Mouse (Mus musculus): ENCODE data around the gene Zfp235. TPM values are rescaled to one million over a fixed set of nuclear protein-coding genes. Genes with fewer than 3 reads are reported as not detected.

Zfp235 gene
- 20.6 and 21.4 TPM in 2 replicates for polyA plus RNA-seq (2015; fragmentation: Nextera tagmentation; extraction: Ambion mirVana)

DNA sequence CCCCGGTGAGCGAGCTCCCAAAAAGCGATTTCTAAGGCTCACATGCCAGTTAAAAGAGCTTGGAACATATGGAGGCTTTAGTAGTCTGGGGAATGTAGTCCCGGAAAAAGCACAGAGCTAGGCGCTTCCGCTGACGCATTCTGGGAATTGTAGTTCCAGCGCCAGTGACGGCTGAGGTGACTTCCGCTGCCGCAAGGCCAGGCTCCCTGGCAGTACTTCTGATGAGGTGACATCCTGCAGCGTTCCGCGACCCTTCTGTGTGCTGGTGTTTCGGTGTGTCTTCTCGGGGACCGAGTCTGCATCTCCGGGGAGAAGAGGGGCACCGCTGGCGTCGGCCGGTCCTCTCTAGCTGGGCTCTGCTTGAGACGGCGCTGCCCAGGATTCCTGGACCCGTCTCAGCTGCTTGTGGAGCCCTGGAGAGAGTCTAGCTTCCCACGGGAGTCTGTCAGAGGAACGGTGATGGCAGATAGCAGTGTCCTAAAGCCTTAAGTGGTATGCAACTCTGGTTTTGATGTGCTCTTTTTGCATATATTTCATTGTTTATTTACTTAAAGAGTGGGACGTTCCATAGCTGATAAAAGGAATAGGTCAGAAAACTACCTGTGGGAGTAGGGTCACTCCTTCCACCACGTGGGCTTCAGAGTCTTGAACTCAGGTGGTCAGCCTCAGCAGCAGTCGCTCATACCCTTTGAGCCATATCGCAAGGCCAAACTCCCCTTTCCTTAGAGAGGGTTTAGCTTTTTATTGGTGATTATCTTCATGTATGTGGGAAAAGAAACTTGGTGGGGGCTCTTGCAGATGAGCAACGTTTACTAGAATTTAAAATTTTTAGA, at the start of gene Zfp235:
TSS of gene Zfp235 (plus strand) at position 174 of the 833 bp plus-strand sequence.
- Histone ChIP-seq H3K4me1 (replicated peaks) (peaks cover 20% of the 10 kb centered on the region), H3K4me2 (replicated peaks) (peak within 1 kb of the TSS; percentile 74), H3K36me3 (peaks cover 32% of the 10 kb centered on the region), H3K9me3 (no peaks in the 10 kb centered on the region), H3K4me3 (replicated peaks) (peak within 1 kb of the TSS; percentile 74), H3K27me3 (no peaks in the 10 kb centered on the region), H3K27ac (0 out of 2 replicates have a peak within 1 kb of the TSS, but pooled peaks have one; percentile 2), H3K9ac (replicated peaks) (peak within 1 kb of the TSS; percentile 82)
- peak; percentile 97 for ATAC-seq
- WGBS = 4% methylated on average over 32 of the region's 32 CpGs

DNA sequence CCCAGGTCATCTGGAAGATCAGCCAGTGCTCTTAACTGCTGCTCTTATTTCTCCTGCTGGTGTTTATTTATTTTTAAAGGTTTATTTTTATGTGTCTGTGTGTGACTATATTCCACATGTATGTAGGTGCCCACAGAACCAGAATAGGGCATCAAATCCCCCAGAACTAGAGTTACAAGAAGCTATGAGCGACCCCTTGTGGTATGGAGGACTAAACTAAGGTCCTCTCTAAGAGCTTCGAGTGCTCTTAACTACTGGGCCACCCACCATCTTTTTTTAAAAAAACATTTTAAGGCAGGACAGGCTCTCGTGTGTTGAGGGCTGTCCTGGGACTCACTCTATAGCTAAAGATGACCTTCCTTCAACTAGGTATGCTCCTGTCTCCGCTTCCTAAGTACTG, 47.1 kb upstream of the Zfp235 start:
- no peak overlapping the region for H3K4me2 ChIP-seq (replicated peaks)
- H3K9ac ChIP-seq (replicated peaks) = no peak overlapping the region
- 95% methylated on average over 4 of the region's 4 CpGs for WGBS
- peaks cover 19% of the 10 kb centered on the region for H3K4me1 ChIP-seq (replicated peaks)
- no peaks in the 10 kb centered on the region for H3K27me3 ChIP-seq
- ATAC-seq = no peak
- no peak overlapping the region for H3K4me3 ChIP-seq (replicated peaks)
- H3K36me3 ChIP-seq = peaks cover 54% of the 10 kb centered on the region
- H3K9me3 ChIP-seq = peaks cover 19% of the 10 kb centered on the region
- no peak overlapping the region for H3K27ac ChIP-seq

DNA sequence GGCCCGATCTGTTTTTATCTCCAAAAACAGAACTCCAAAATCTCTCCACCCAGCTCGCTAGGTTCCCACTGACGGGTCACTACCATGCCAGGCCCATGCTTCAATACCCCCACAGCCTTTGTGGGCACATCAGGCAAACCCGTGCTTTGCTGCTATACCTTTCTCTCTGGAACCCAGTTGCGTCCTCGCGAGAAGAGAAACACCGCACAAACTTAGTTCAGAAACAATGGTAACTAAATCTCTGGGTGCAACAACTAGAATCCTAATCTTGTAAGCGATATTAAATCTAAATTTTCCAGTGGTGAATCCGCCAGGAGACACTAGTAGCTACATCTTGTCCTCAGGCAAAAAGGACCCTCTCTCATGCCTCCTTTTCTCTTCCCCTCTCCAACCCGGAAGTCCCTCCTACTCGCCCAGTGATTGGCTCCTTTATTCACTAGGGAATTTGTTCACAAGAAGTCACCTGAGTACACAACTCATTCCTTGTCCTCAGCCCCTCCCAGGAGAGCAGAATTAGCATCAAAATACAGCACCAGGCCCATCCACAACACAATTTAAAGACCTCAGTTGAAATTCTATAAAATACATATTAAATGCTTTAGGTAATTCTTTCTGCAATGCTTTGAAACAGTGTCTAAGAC, 46.4 kb upstream of the Zfp235 start:
- WGBS = 97% methylated on average over 12 of the region's 12 CpGs
- peaks cover 57% of the 10 kb centered on the region for H3K36me3 ChIP-seq
- peaks cover 16% of the 10 kb centered on the region for H3K4me1 ChIP-seq (replicated peaks)
- no peak overlapping the region for H3K27ac ChIP-seq
- no peak overlapping the region for H3K9ac ChIP-seq (replicated peaks)
- no peaks in the 10 kb centered on the region for H3K27me3 ChIP-seq
- H3K4me3 ChIP-seq (replicated peaks) = no peak overlapping the region
- no peak overlapping the region for H3K4me2 ChIP-seq (replicated peaks)
- ATAC-seq = no peak
- peaks cover 21% of the 10 kb centered on the region for H3K9me3 ChIP-seq

GRCm38 (mm10) chr7:24104403-24104802, 29.6 kb upstream of the Zfp235 start:
- 93% methylated on average over 9 of the region's 9 CpGs for WGBS
- 0 out of 2 replicates have a peak, but pooled peaks have one; percentile 41 for ATAC-seq

GRCm38 (mm10) chr7:24105144-24105703, 28.7 kb upstream of the Zfp235 start:
- H3K4me3 ChIP-seq (replicated peaks) = no peak overlapping the region
- peaks cover 87% of the 10 kb centered on the region for H3K9me3 ChIP-seq
- no peaks in the 10 kb centered on the region for H3K4me1 ChIP-seq (replicated peaks)
- no peak overlapping the region for H3K27ac ChIP-seq
- no peak overlapping the region for H3K9ac ChIP-seq (replicated peaks)
- H3K36me3 ChIP-seq = peaks cover 98% of the 10 kb centered on the region
- ATAC-seq = no peak
- no peak overlapping the region for H3K4me2 ChIP-seq (replicated peaks)
- no peaks in the 10 kb centered on the region for H3K27me3 ChIP-seq
- WGBS = 96% methylated on average over 18 of the region's 18 CpGs

More at GRCm38 (mm10) chr7:24104403-24104802, 29.6 kb upstream of the Zfp235 start:
- Histone ChIP-seq H3K4me2 (replicated peaks) (no peak overlapping the region), H3K9ac (replicated peaks) (no peak overlapping the region), H3K27me3 (no peaks in the 10 kb centered on the region), H3K9me3 (peaks cover 95% of the 10 kb centered on the region), H3K27ac (no peak overlapping the region), H3K4me1 (replicated peaks) (no peaks in the 10 kb centered on the region), H3K4me3 (replicated peaks) (no peak overlapping the region), H3K36me3 (peaks cover 100% of the 10 kb centered on the region)

DNA sequence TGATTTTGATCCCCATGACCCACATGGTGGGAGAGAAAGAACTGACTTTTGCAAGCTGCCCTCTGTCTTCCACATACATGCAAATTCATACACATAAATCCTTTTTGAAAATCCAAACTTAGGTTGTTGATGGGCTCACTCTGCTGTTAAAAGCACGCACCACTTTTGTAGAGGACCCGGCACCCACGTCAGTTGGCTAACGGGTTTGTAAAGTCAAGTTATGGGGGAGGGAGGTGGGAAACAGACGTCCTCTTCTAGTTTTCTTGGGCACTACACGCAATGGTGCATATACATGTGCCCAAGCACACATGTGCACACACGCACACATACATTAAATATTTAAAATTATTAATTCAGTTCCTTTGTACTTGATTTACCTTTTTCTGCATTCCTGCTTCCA, 23.1 kb upstream of the Zfp235 start:
- peaks cover 41% of the 10 kb centered on the region for H3K36me3 ChIP-seq
- no peak overlapping the region for H3K9ac ChIP-seq (replicated peaks)
- H3K4me2 ChIP-seq (replicated peaks) = no peak overlapping the region
- WGBS = 97% methylated on average over 7 of the region's 7 CpGs
- no peak for ATAC-seq
- no peak overlapping the region for H3K27ac ChIP-seq
- no peak overlapping the region for H3K4me3 ChIP-seq (replicated peaks)
- peaks cover 8% of the 10 kb centered on the region for H3K4me1 ChIP-seq (replicated peaks)
- H3K9me3 ChIP-seq = peaks cover 32% of the 10 kb centered on the region
- H3K27me3 ChIP-seq = no peaks in the 10 kb centered on the region

DNA sequence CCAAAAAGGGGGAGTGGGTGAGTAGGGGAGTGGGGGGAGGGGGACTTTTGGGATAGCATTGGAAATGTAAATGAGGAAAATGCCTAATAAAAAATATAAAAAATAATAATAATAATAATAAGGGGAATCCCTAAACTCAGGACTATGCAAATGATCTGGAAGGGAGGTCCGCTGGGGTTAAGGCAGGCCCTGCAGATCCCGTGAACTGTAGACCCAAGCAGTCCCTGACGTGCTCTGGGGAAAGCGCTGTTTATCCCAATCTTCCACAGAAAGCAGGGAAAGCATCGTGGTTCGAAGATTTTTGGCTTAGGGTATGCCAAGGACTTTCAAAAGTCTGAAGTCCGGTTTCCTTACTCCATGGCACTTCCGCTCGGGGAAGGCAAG, 22.2 kb upstream of the Zfp235 start:
- peak; percentile 82 for ATAC-seq
- H3K9me3 ChIP-seq = peaks cover 23% of the 10 kb centered on the region
- peaks cover 32% of the 10 kb centered on the region for H3K36me3 ChIP-seq
- H3K4me3 ChIP-seq (replicated peaks) = peak overlapping the region; percentile 72
- no peak overlapping the region for H3K27ac ChIP-seq
- 4% methylated on average over 9 of the region's 9 CpGs for WGBS
- no peak overlapping the region for H3K9ac ChIP-seq (replicated peaks)
- H3K4me1 ChIP-seq (replicated peaks) = peaks cover 8% of the 10 kb centered on the region
- peak overlapping the region; percentile 69 for H3K4me2 ChIP-seq (replicated peaks)
- no peaks in the 10 kb centered on the region for H3K27me3 ChIP-seq

GRCm38 (mm10) chr7:24112156-24112856, 21.7 kb upstream of the Zfp235 start, which contains the start of gene Zfp112:
TSS of gene Zfp112 (plus strand) at chr7:24112314.
- no peaks in the 10 kb centered on the region for H3K27me3 ChIP-seq
- WGBS = 1% methylated on average over 23 of the region's 23 CpGs
- H3K9ac ChIP-seq (replicated peaks) = peak within 1 kb of the TSS; percentile 90
- peaks cover 27% of the 10 kb centered on the region for H3K36me3 ChIP-seq
- ATAC-seq = peak; percentile 98
- peaks cover 18% of the 10 kb centered on the region for H3K9me3 ChIP-seq
- H3K27ac ChIP-seq = peak within 1 kb of the TSS; percentile 56; the same call in 1 of the 2 replicates
- peaks cover 8% of the 10 kb centered on the region for H3K4me1 ChIP-seq (replicated peaks)
- peak within 1 kb of the TSS; percentile 72 for H3K4me3 ChIP-seq (replicated peaks)
- H3K4me2 ChIP-seq (replicated peaks) = peak within 1 kb of the TSS; percentile 69

DNA sequence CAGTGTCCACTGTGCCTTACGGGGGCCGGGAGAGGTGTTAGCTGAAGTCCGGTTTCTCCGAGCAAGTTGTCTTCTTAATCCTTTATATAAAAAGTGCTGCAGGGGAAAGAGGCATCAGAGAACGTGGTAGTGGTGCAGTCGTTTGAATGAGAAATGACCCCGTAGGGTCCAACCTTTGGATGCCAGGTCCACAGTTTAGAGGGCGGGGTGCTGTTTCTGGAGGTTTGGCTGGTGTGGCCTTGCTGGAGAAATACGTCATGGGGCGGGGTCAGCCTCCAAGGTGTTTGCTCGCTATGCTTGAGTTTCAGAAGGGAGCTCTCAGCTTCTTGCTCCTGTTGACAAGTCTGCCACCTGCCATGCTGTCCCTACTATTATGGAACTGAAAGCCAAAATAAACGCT, 21.0 kb upstream of the Zfp235 start:
- peak overlapping the region; percentile 69 for H3K4me2 ChIP-seq (replicated peaks)
- no peaks in the 10 kb centered on the region for H3K27me3 ChIP-seq

DNA sequence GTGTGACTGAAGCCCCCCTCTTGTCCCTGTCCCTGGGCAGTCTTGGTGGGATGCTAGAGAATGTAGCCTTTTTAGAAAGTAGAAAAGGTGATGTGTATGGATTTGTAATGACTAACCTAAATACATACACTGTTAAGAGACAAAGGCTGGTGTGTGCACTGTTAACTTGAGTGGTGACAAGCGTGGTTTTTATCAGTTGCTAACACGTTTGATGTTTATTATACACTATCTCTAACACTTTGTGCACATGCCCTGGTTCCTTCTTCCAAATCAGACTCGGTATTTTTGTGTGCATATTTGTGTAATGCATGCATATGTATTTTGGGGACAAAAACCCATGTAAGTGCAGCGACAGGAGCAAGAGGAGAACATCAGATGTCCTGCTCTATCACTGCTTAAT, 17.3 kb upstream of the Zfp235 start:
- Histone ChIP-seq H3K27ac (no peak overlapping the region), H3K4me2 (replicated peaks) (no peak overlapping the region), H3K4me1 (replicated peaks) (peaks cover 8% of the 10 kb centered on the region), H3K36me3 (0 out of 2 replicates have a peak, but pooled peaks cover 4% of the 10 kb centered on the region), H3K9ac (replicated peaks) (no peak overlapping the region), H3K4me3 (replicated peaks) (no peak overlapping the region), H3K9me3 (no peaks in the 10 kb centered on the region), H3K27me3 (no peaks in the 10 kb centered on the region)
- no peak for ATAC-seq
- 85% methylated on average over 4 of the region's 4 CpGs for WGBS

More for the DNA sequence above, 21.0 kb upstream of the Zfp235 start:
- Histone ChIP-seq H3K9me3 (peaks cover 12% of the 10 kb centered on the region), H3K4me3 (replicated peaks) (peak overlapping the region; percentile 72), H3K36me3 (peaks cover 21% of the 10 kb centered on the region), H3K27ac (peak overlapping the region; percentile 56; the same call in 1 of the 2 replicates), H3K9ac (replicated peaks) (peak overlapping the region; percentile 90), H3K4me1 (replicated peaks) (peaks cover 8% of the 10 kb centered on the region)
- ATAC-seq = 0 out of 2 replicates have a peak, but pooled peaks have one; percentile 0
- WGBS = 16% methylated on average over 12 of the region's 12 CpGs

DNA sequence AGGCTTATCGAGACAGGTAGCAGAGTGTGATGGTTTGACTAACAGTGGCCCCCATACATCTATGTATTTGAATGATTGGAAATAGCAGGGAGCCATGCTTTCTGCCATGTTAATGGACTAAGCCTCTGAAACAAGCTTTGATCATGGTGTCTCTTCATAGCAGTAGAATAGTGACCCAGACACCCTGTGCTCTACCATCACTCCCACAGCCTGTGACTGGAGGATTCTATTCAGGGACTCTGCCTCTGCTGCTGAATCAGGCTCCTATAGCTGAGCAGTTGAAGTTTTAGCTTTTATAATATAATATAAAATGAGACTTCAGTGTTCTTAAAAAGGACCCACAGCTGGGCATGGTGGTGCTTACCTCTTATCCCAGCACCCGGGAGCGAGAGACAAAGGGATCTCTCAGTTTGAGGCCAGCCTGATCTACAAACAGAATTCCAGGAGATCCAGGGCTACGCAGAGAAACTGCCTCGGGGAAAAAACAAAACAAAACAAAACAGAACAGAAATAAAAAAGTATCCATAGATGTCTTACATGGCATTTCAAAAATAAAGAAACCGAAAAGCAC, 459 bp upstream of the Zfp235 start:
- Histone ChIP-seq H3K9me3 (no peaks in the 10 kb centered on the region), H3K27me3 (no peaks in the 10 kb centered on the region), H3K27ac (0 out of 2 replicates have a peak overlapping the region, but pooled peaks have one; percentile 2), H3K4me3 (replicated peaks) (peak overlapping the region; percentile 74), H3K4me1 (replicated peaks) (peaks cover 20% of the 10 kb centered on the region), H3K4me2 (replicated peaks) (peak overlapping the region; percentile 74), H3K36me3 (peaks cover 25% of the 10 kb centered on the region), H3K9ac (replicated peaks) (peak overlapping the region; percentile 82)
- WGBS = 16% methylated on average over 6 of the region's 6 CpGs
- peak; percentile 72 for ATAC-seq
